Mouse (Mus musculus): ENCODE data around the gene 1500015O10Rik. TPM values are rescaled to one million over a fixed set of nuclear protein-coding genes. Genes with fewer than 3 reads are reported as not detected.

The 1500015O10Rik gene
- polyA plus RNA-seq, 1 experiment, result 1.1 TPM

Other genes starting within 250 kb of the 1500015O10Rik start
- 13.2 and 20.7 TPM in 2 replicates for gene Uxs1, start 97.2 kb downstream of the 1500015O10Rik start, polyA plus RNA-seq (2012; ENCODE audit: insufficient read depth, insufficient read length, missing spikeins)
- 18.7 and 28.0 TPM in 2 replicates for gene Tpp2, start 203.0 kb downstream of the 1500015O10Rik start, polyA plus RNA-seq (2012; ENCODE audit: insufficient read depth, insufficient read length, missing spikeins)

Data from brown adipose tissue, adult 24 weeks (tissue).